Mouse (Mus musculus): ENCODE results near the gene Olfr1496. TPM values are rescaled to one million over a fixed set of nuclear protein-coding genes. Genes with fewer than 3 reads are reported as not detected.

Gene Olfr1496
- polyA plus RNA-seq, 1 experiment from 2014 or later: not detected

- H3K4me3 ChIP-seq (ENCODE audit: control insufficient read depth in 1 of 2, insufficient read depth in 1 of 2, low read depth in 1 of 2, low read length in 2 of 2): no peak overlapping the region
- no peaks in the 10 kb centered on the region for H3K4me1 ChIP-seq (ENCODE audit: control insufficient read depth in 2 of 2, insufficient read depth in 2 of 2, low read length in 2 of 2)
- H3K9ac ChIP-seq (ENCODE audit: low read length): no peak overlapping the region
- no peaks in the 10 kb centered on the region for H3K36me3 ChIP-seq (ENCODE audit: control insufficient read depth, insufficient read depth, low read length)
- no peaks in the 10 kb centered on the region for H3K27me3 ChIP-seq (ENCODE audit: control insufficient read depth, insufficient read depth, low read length)
- WGBS: 24% methylated on average over 5 of the region's 5 CpGs
- no peak overlapping the region for H3K27ac ChIP-seq (replicated peaks in 1 of 2; ENCODE audit: control insufficient read depth in 1 of 2, insufficient read depth in 1 of 2, low read depth in 2 of 2, low read length in 2 of 2)
- no peaks in the 10 kb centered on the region for H3K9me3 ChIP-seq (ENCODE audit: control insufficient read depth, low read length)
- H3K4me2 ChIP-seq (ENCODE audit: low read length): no peak overlapping the region
- ATAC-seq (ENCODE audit: insufficient number of reproducible peaks, insufficient read depth, low FRiP score, low read depth): no peak
Observed at GRCm38 (mm10) chr19:13818827-13819226, 41.1 kb downstream of the Olfr1496 start.

- no peaks in the 10 kb centered on the region for H3K27me3 ChIP-seq (ENCODE audit: control insufficient read depth, insufficient read depth, low read length)
- H3K9me3 ChIP-seq (ENCODE audit: control insufficient read depth, low read length): no peaks in the 10 kb centered on the region
- no peaks in the 10 kb centered on the region for H3K4me1 ChIP-seq (ENCODE audit: control insufficient read depth in 2 of 2, insufficient read depth in 2 of 2, low read length in 2 of 2)
- no peak within 1 kb of the TSS for H3K4me2 ChIP-seq (ENCODE audit: low read length)
- H3K9ac ChIP-seq (ENCODE audit: low read length): no peak within 1 kb of the TSS
- H3K36me3 ChIP-seq (ENCODE audit: control insufficient read depth, insufficient read depth, low read length): no peaks in the 10 kb centered on the region
- H3K27ac ChIP-seq (replicated peaks in 1 of 2; ENCODE audit: control insufficient read depth in 1 of 2, insufficient read depth in 1 of 2, low read depth in 2 of 2, low read length in 2 of 2): no peak within 1 kb of the TSS
- H3K4me3 ChIP-seq (ENCODE audit: control insufficient read depth in 1 of 2, insufficient read depth in 1 of 2, low read depth in 1 of 2, low read length in 2 of 2): no peak within 1 kb of the TSS
- ATAC-seq (ENCODE audit: insufficient number of reproducible peaks, insufficient read depth, low FRiP score, low read depth): no peak
Observed at GRCm38 (mm10) chr19:13819347-13819746, 41.7 kb downstream of the Olfr1496 start, which contains the start of gene Olfr1499. Olfr1499 (minus strand) TSS chr19:13819447.

GRCm38 (mm10) chr19:13820847-13821246 lies 43.2 kb downstream of the Olfr1496 start:
- no peak overlapping the region for H3K9ac ChIP-seq (ENCODE audit: low read length)
- ATAC-seq (ENCODE audit: insufficient number of reproducible peaks, insufficient read depth, low FRiP score, low read depth): no peak
- no peak overlapping the region for H3K4me2 ChIP-seq (ENCODE audit: low read length)
- H3K4me1 ChIP-seq (ENCODE audit: control insufficient read depth in 2 of 2, insufficient read depth in 2 of 2, low read length in 2 of 2): no peaks in the 10 kb centered on the region
- H3K36me3 ChIP-seq (ENCODE audit: control insufficient read depth, insufficient read depth, low read length): no peaks in the 10 kb centered on the region
- H3K27me3 ChIP-seq (ENCODE audit: control insufficient read depth, insufficient read depth, low read length): no peaks in the 10 kb centered on the region
- H3K4me3 ChIP-seq (ENCODE audit: control insufficient read depth in 1 of 2, insufficient read depth in 1 of 2, low read depth in 1 of 2, low read length in 2 of 2): no peak overlapping the region
- 46% methylated on average over 5 of the region's 5 CpGs for WGBS
- no peak overlapping the region for H3K27ac ChIP-seq (replicated peaks in 1 of 2; ENCODE audit: control insufficient read depth in 1 of 2, insufficient read depth in 1 of 2, low read depth in 2 of 2, low read length in 2 of 2)
- no peaks in the 10 kb centered on the region for H3K9me3 ChIP-seq (ENCODE audit: control insufficient read depth, low read length)

- H3K4me3 ChIP-seq (ENCODE audit: control insufficient read depth in 1 of 2, insufficient read depth in 1 of 2, low read depth in 1 of 2, low read length in 2 of 2): no peak overlapping the region
- H3K27ac ChIP-seq (replicated peaks in 1 of 2; ENCODE audit: control insufficient read depth in 1 of 2, insufficient read depth in 1 of 2, low read depth in 2 of 2, low read length in 2 of 2): no peak overlapping the region
- WGBS: 76% methylated on average over 3 of the region's 3 CpGs
- no peaks in the 10 kb centered on the region for H3K27me3 ChIP-seq (ENCODE audit: control insufficient read depth, insufficient read depth, low read length)
- no peak for ATAC-seq (ENCODE audit: insufficient number of reproducible peaks, insufficient read depth, low FRiP score, low read depth)
- no peaks in the 10 kb centered on the region for H3K36me3 ChIP-seq (ENCODE audit: control insufficient read depth, insufficient read depth, low read length)
- H3K4me2 ChIP-seq (ENCODE audit: low read length): no peak overlapping the region
- no peaks in the 10 kb centered on the region for H3K4me1 ChIP-seq (ENCODE audit: control insufficient read depth in 2 of 2, insufficient read depth in 2 of 2, low read length in 2 of 2)
- H3K9me3 ChIP-seq (ENCODE audit: control insufficient read depth, low read length): no peaks in the 10 kb centered on the region
- no peak overlapping the region for H3K9ac ChIP-seq (ENCODE audit: low read length)
Observed at GRCm38 (mm10) chr19:13828447-13828846, 50.8 kb downstream of the Olfr1496 start.

GRCm38 (mm10) chr19:13830388-13830787 lies 52.7 kb downstream of the Olfr1496 start, which contains the start of gene Olfr1500:
Olfr1500 (minus strand) TSS chr19:13830488.
- Histone ChIP-seq H3K4me3 (ENCODE audit: control insufficient read depth in 1 of 2, insufficient read depth in 1 of 2, low read depth in 1 of 2, low read length in 2 of 2) (no peak within 1 kb of the TSS), H3K27me3 (ENCODE audit: control insufficient read depth, insufficient read depth, low read length) (no peaks in the 10 kb centered on the region), H3K27ac (replicated peaks in 1 of 2; ENCODE audit: control insufficient read depth in 1 of 2, insufficient read depth in 1 of 2, low read depth in 2 of 2, low read length in 2 of 2) (no peak within 1 kb of the TSS), H3K9me3 (ENCODE audit: control insufficient read depth, low read length) (no peaks in the 10 kb centered on the region), H3K36me3 (ENCODE audit: control insufficient read depth, insufficient read depth, low read length) (no peaks in the 10 kb centered on the region), H3K4me2 (ENCODE audit: low read length) (no peak within 1 kb of the TSS), H3K9ac (ENCODE audit: low read length) (no peak within 1 kb of the TSS), H3K4me1 (ENCODE audit: control insufficient read depth in 2 of 2, insufficient read depth in 2 of 2, low read length in 2 of 2) (no peaks in the 10 kb centered on the region)
- no peak for ATAC-seq (ENCODE audit: insufficient number of reproducible peaks, insufficient read depth, low FRiP score, low read depth)

Other genes with a start within 250 kb of the Olfr1496 start
- gene Olfr1480, start 250.0 kb upstream of the Olfr1496 start, polyA plus RNA-seq (2014; fragmentation: Nextera tagmentation; extraction: Ambion mirVana): not detected in 2 replicates
- not detected in 2 replicates for gene Olfr1484, start 194.4 kb upstream of the Olfr1496 start, polyA plus RNA-seq (2014; fragmentation: Nextera tagmentation; extraction: Ambion mirVana)
- gene Olfr1487, start 160.5 kb upstream of the Olfr1496 start, polyA plus RNA-seq (2014; fragmentation: Nextera tagmentation; extraction: Ambion mirVana): not detected in 2 replicates
- gene Olfr1489, start 146.3 kb upstream of the Olfr1496 start, polyA plus RNA-seq (2014; fragmentation: Nextera tagmentation; extraction: Ambion mirVana): not detected in 2 replicates
- not detected in 2 replicates for gene Olfr1490, start 126.8 kb upstream of the Olfr1496 start, polyA plus RNA-seq (2014; fragmentation: Nextera tagmentation; extraction: Ambion mirVana)
- gene Olfr1491, start 80.6 kb upstream of the Olfr1496 start, polyA plus RNA-seq (2014; fragmentation: Nextera tagmentation; extraction: Ambion mirVana): not detected in 2 replicates
- not detected in 2 replicates for gene Olfr1493-ps1, start 54.6 kb upstream of the Olfr1496 start, polyA plus RNA-seq (2014; fragmentation: Nextera tagmentation; extraction: Ambion mirVana)
- gene Olfr1494, start 38.1 kb upstream of the Olfr1496 start, polyA plus RNA-seq (2014; fragmentation: Nextera tagmentation; extraction: Ambion mirVana): not detected in 2 replicates
- gene Olfr1495, start 13.3 kb upstream of the Olfr1496 start, polyA plus RNA-seq (2014; fragmentation: Nextera tagmentation; extraction: Ambion mirVana): not detected in 2 replicates
- not detected in 2 replicates for gene Olfr1497, start 20.3 kb downstream of the Olfr1496 start, polyA plus RNA-seq (2014; fragmentation: Nextera tagmentation; extraction: Ambion mirVana)
- not detected in 2 replicates for gene Olfr1499, start 41.6 kb downstream of the Olfr1496 start, polyA plus RNA-seq (2014; fragmentation: Nextera tagmentation; extraction: Ambion mirVana)
- not detected in 2 replicates for gene Olfr1500, start 52.6 kb downstream of the Olfr1496 start, polyA plus RNA-seq (2014; fragmentation: Nextera tagmentation; extraction: Ambion mirVana)
- gene Olfr1501, start 72.8 kb downstream of the Olfr1496 start, polyA plus RNA-seq (2014; fragmentation: Nextera tagmentation; extraction: Ambion mirVana): not detected in 2 replicates
- gene Olfr1502, start 83.9 kb downstream of the Olfr1496 start, polyA plus RNA-seq (2014; fragmentation: Nextera tagmentation; extraction: Ambion mirVana): not detected in 2 replicates
- not detected in 2 replicates for gene Olfr1504, start 120.0 kb downstream of the Olfr1496 start, polyA plus RNA-seq (2014; fragmentation: Nextera tagmentation; extraction: Ambion mirVana)
- not detected in 2 replicates for gene Olfr1505, start 135.7 kb downstream of the Olfr1496 start, polyA plus RNA-seq (2014; fragmentation: Nextera tagmentation; extraction: Ambion mirVana)

All from heart, embryonic 14.5 days (tissue).